In the genomic region with DNA sequence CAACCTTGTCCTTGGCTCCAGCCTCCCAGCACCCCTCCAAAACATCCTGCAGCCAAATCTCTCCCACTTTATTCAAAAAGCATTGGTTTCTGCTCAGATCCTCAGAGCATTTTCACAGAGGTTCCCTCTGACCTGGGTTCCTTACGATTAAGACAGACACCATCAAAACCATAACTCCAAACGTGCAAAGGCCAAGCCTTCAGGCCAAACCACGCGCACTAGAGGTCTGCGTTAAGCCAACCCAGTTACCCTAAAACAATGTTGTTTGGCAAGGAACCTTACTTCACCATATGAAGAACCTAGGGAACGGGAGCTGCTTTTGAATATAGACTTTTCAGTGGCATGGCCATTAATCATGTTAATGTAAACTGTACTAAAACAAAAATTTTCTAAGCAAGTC, we compare ENCODE assay signal across 8 mouse cellular contexts. TPM values are rescaled to one million over a fixed set of nuclear protein-coding genes. Genes with fewer than 3 reads are reported as not detected.
DNase-seq lines count a peak whose midpoint lies in the region; ATAC-seq and TF ChIP-seq lines count a peak whose summit lies in the region.

No protein-coding gene starts in this region.

- peak; percentile 28 to 43 for DNase-seq in cerebellum, adult 2 months
- DNase-seq in cerebellum, adult 11-12 months = no peak
- DNase-seq in lung, postnatal 0 days (ENCODE audit: low spot score) = no peak
- no peak for DNase-seq in lung, postnatal 10 days
- no peak for DNase-seq in limb, embryonic 10.5 days (ENCODE audit: low spot score)
- DNase-seq in adrenal gland, postnatal 36 days = no peak
- DNase-seq in adrenal gland, adult 2 months = no peak

- no peak for ATAC-seq in lung, postnatal 0 days
- no peak for ATAC-seq in neural tube, embryonic 15.5 days (ENCODE audit: low FRiP score)

- H3K9ac ChIP-seq in lung, postnatal 0 days (replicated peaks; ENCODE audit: low read depth) = no peak overlapping the region
- no peak overlapping the region; the same call in 1 of the 2 replicates for H3K9ac ChIP-seq in neural tube, embryonic 15.5 days (replicated peaks)

- 14% methylated on average over 6 of the region's 6 CpGs for WGBS in cerebellum, adult 2 months
- WGBS in lung, postnatal 0 days = 32% methylated on average over 6 of the region's 6 CpGs
- 23% methylated on average over 6 of the region's 6 CpGs for whole genome bisulfite sequencing in limb, embryonic 10.5 days
- 23% methylated on average over 6 of the region's 6 CpGs for WGBS in neural tube, embryonic 15.5 days

- H3K27me3 ChIP-seq in cerebellum, adult 2 months (ENCODE audit: control insufficient read depth, insufficient read depth, low read length) = no peaks in the 10 kb centered on the region
- H3K27me3 ChIP-seq in lung, postnatal 0 days (replicated peaks; ENCODE audit: insufficient read depth, low read length) = no peaks in the 10 kb centered on the region
- H3K27me3 ChIP-seq in limb, embryonic 10.5 days (ENCODE audit: low read depth, poor library complexity, severe bottlenecking) = no peaks in the 10 kb centered on the region
- no peaks in the 10 kb centered on the region for H3K27me3 ChIP-seq in neural tube, embryonic 15.5 days (replicated peaks)

- TF ChIP-seq POLR2A in cerebellum, adult 2 months (IDR thresholded peaks at IDR 0.05; ENCODE audit: borderline replicate concordance, insufficient read depth, low read length) = no peak

- TF ChIP-seq EP300 in lung, postnatal 0 days (IDR thresholded peaks at IDR 0.05) = no peak

- no peaks in the 10 kb centered on the region for H3K36me3 ChIP-seq in lung, postnatal 0 days (ENCODE audit: insufficient read depth, low read length)
- H3K36me3 ChIP-seq in limb, embryonic 10.5 days = peaks cover 2% of the 10 kb centered on the region; the same call in 1 of the 2 replicates
- no peaks in the 10 kb centered on the region for H3K36me3 ChIP-seq in neural tube, embryonic 15.5 days

- peaks cover 42% of the 10 kb centered on the region for H3K4me1 ChIP-seq in cerebellum, adult 2 months (ENCODE audit: control insufficient read depth, insufficient read depth, low read length)
- peaks cover 28% of the 10 kb centered on the region for H3K4me1 ChIP-seq in lung, postnatal 0 days (ENCODE audit: insufficient read depth, low read depth, low read length)
- H3K4me1 ChIP-seq in limb, embryonic 10.5 days = peaks cover 84% of the 10 kb centered on the region
- peaks cover 86% of the 10 kb centered on the region for H3K4me1 ChIP-seq in neural tube, embryonic 15.5 days

- H3K4me2 ChIP-seq in lung, postnatal 0 days (replicated peaks; ENCODE audit: low read depth, low read length) = no peak overlapping the region; the same call in 1 of the 2 replicates
- peak overlapping the region; percentile 89 for H3K4me2 ChIP-seq in neural tube, embryonic 15.5 days

- TF ChIP-seq CTCF in cerebellum, adult 2 months (IDR thresholded peaks at IDR 0.05; ENCODE audit: borderline replicate concordance, insufficient read depth, low read depth, low read length) = no peak
- no peak for TF ChIP-seq CTCF in lung, postnatal 0 days (IDR thresholded peaks at IDR 0.05)

- no peaks in the 10 kb centered on the region for H3K9me3 ChIP-seq in lung, postnatal 0 days (ENCODE audit: low read length)
- H3K9me3 ChIP-seq in limb, embryonic 10.5 days (replicated peaks) = no peaks in the 10 kb centered on the region
- H3K9me3 ChIP-seq in neural tube, embryonic 15.5 days (replicated peaks) = no peaks in the 10 kb centered on the region

- peak overlapping the region; percentile 99 for H3K27ac ChIP-seq in cerebellum, adult 2 months (ENCODE audit: insufficient read depth, low read length)
- peak overlapping the region; percentile 76 for H3K27ac ChIP-seq in lung, postnatal 0 days (ENCODE audit: low read length)
- peak overlapping the region; percentile 84 for H3K27ac ChIP-seq in limb, embryonic 10.5 days
- H3K27ac ChIP-seq in neural tube, embryonic 15.5 days (replicated peaks) = peak overlapping the region; percentile 61; the same call in 1 of the 2 replicates

- H3K4me3 ChIP-seq in cerebellum, adult 2 months (replicated peaks; ENCODE audit: insufficient read depth, low read depth, low read length) = peak overlapping the region; percentile 23
- no peak overlapping the region for H3K4me3 ChIP-seq in lung, postnatal 0 days (ENCODE audit: low read depth, low read length)
- peak overlapping the region; percentile 38 for H3K4me3 ChIP-seq in limb, embryonic 10.5 days
- H3K4me3 ChIP-seq in neural tube, embryonic 15.5 days (replicated peaks) = no peak overlapping the region

RNA-seq across cellular contexts. Expression of gene Fam53b, which starts 4.0 kb away (rescaled TPM):
- 37.3 and 37.8 TPM in 2 replicates for polyA plus RNA-seq in cerebellum, adult 2 months (2012; rRNA removed)
- 27.2 and 31.2 TPM in 2 replicates for polyA plus RNA-seq in lung, postnatal 0 days (2015; fragmentation: Nextera tagmentation; extraction: Ambion mirVana)
- 32.7 and 39.1 TPM in 2 replicates for polyA plus RNA-seq in limb, embryonic 10.5 days (2016; fragmentation: Nextera tagmentation; extraction: Ambion mirVana)
- 12.4 and 14.2 TPM in 2 replicates for polyA plus RNA-seq in neural tube, embryonic 15.5 days (2015; fragmentation: Nextera tagmentation; extraction: Ambion mirVana)
- 10 to 100 TPM; 65.9 to 94.9 TPM for total RNA-seq in adrenal gland, postnatal 36 days (2021)
- total RNA-seq in adrenal gland, adult 2 months (2021) = 10 to 100 TPM; 61.1 to 69.5 TPM
- 97.5 and 140 TPM in 2 replicates for polyA plus RNA-seq in adrenal gland, adult 2 months (2012; rRNA removed)

RNA-seq across cellular contexts. Expression of gene Eef1akmt2, which starts 42.8 kb away (rescaled TPM):
- 44.7 and 46.3 TPM in 2 replicates for polyA plus RNA-seq in cerebellum, adult 2 months (2012; rRNA removed)
- 34.5 and 37.2 TPM in 2 replicates for polyA plus RNA-seq in lung, postnatal 0 days (2015; fragmentation: Nextera tagmentation; extraction: Ambion mirVana)
- polyA plus RNA-seq in limb, embryonic 10.5 days (2016; fragmentation: Nextera tagmentation; extraction: Ambion mirVana) = 74.0 and 74.6 TPM in 2 replicates
- 76.3 and 84.5 TPM in 2 replicates for polyA plus RNA-seq in neural tube, embryonic 15.5 days (2015; fragmentation: Nextera tagmentation; extraction: Ambion mirVana)
- total RNA-seq in adrenal gland, postnatal 36 days (2021) = 10 to 100 TPM; 23.8 to 30.0 TPM
- total RNA-seq in adrenal gland, adult 2 months (2021) = 10 to 100 TPM; 19.5 to 27.9 TPM
- 4.3 and 5.1 TPM in 2 replicates for polyA plus RNA-seq in adrenal gland, adult 2 months (2012; rRNA removed)

RNA-seq across cellular contexts. Expression of gene Abraxas2, which starts 49.3 kb away (rescaled TPM):
- 28.8 and 28.9 TPM in 2 replicates for polyA plus RNA-seq in cerebellum, adult 2 months (2012; rRNA removed)
- 26.7 and 27.1 TPM in 2 replicates for polyA plus RNA-seq in lung, postnatal 0 days (2015; fragmentation: Nextera tagmentation; extraction: Ambion mirVana)
- 34.8 and 36.5 TPM in 2 replicates for polyA plus RNA-seq in limb, embryonic 10.5 days (2016; fragmentation: Nextera tagmentation; extraction: Ambion mirVana)
- polyA plus RNA-seq in neural tube, embryonic 15.5 days (2015; fragmentation: Nextera tagmentation; extraction: Ambion mirVana) = 32.6 and 34.5 TPM in 2 replicates
- total RNA-seq in adrenal gland, postnatal 36 days (2021) = 10 to 100 TPM; 35.8 to 36.1 TPM
- 10 to 100 TPM; 29.3 to 44.1 TPM for total RNA-seq in adrenal gland, adult 2 months (2021)
- polyA plus RNA-seq in adrenal gland, adult 2 months (2012; rRNA removed) = 5.8 and 8.3 TPM in 2 replicates

Comparison
In these comparisons a context has a peak if more than half of its experiments do, and no peak if none do; other contexts are left out.
1. DNase-seq: peak in cerebellum, adult 2 months (2 of 2); none in cerebellum, adult 11-12 months (single experiment), lung, postnatal 0 days (single experiment), lung, postnatal 10 days (single experiment), limb, embryonic 10.5 days (single experiment), adrenal gland, postnatal 36 days (0 of 2) and adrenal gland, adult 2 months (single experiment).
2. H3K4me3 ChIP-seq: peak in cerebellum, adult 2 months (single experiment) and limb, embryonic 10.5 days (single experiment); none in lung, postnatal 0 days (single experiment) and neural tube, embryonic 15.5 days (single experiment).
3. Peak in every context shown above with its lines, with median percentiles within 50 percentile points of each other: H3K27ac ChIP-seq.